Mouse (Mus musculus) colon, adult 2 months (tissue): ENCODE results near the gene Sphkap. TPM values are rescaled to one million over a fixed set of nuclear protein-coding genes. Genes with fewer than 3 reads are reported as not detected.

Experiments
- polyA plus RNA-seq: library from polyadenylated mRNA; depleted of rRNA; stranded (reverse); fragments of >200 nt; gene quantifications from 2 replicates; pipeline ENCODE4 v1.2.3, GENCODE M21; 2012; rRNA removed

Gene Sphkap
- 0.15 and 0.27 TPM in 2 replicates for polyA plus RNA-seq

DNA sequence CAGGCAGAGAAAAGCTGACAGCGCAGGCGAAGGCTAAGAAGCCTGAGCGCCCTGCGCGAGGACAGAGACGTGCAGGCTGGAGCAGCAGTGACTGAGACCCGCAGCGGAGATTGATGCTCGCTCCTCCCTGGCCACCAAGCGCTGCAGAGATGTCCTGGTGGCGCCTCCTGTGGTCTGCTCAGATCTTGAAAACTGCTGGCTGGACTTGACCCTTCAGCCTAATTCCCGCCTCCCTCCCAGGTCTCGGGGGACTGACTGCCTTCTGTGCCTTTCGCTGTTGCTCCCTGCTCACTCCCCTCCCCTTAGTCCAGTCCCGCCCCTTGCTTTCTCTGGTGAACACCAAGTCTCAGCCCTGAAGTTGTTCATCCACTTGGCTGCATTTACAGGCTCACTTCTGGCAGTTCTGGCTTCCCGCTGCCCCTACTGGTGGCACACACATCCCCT lies at the start of gene Sphkap:
Sphkap (minus strand) TSS at position 180 of the 444 bp plus-strand sequence.

Other genes with a start within 250 kb of the Sphkap start
- 0.08 TPM in 1 of 2 replicates, not detected in the other for gene Daw1, start 248.4 kb downstream of the Sphkap start, polyA plus RNA-seq